Mouse (Mus musculus) ES-E14 (cell line): ENCODE results near the gene BC034090.

Source experiments
- CHD2 ChIP-seq: IDR thresholded peaks from 2 replicates; pipeline ENCODE4 v1.6.1; 2014; ENCODE audit warnings: mild to moderate bottlenecking, low read depth, low read length, inconsistent platforms
- HCFC1 ChIP-seq: IDR thresholded peaks from 2 replicates; pipeline ENCODE4 v1.6.1; 2012; ENCODE audit warnings: low read length, inconsistent platforms, borderline replicate concordance; ENCODE audit not compliant: insufficient read depth
- MAFK ChIP-seq: IDR thresholded peaks from 2 replicates; pipeline ENCODE4 v1.6.1; 2014; ENCODE audit warnings: mild to moderate bottlenecking, low read depth, low read length, inconsistent platforms; ENCODE audit not compliant: insufficient read depth
- ZC3H11A ChIP-seq: IDR thresholded peaks from 2 replicates; pipeline ENCODE4 v1.6.1; 2012; ENCODE audit warnings: low read depth, mild to moderate bottlenecking, inconsistent platforms, low read length, borderline replicate concordance
- ZNF384 ChIP-seq: IDR thresholded peaks from 2 replicates; pipeline ENCODE4 v1.6.1; 2012; ENCODE audit warnings: low read depth, low read length, inconsistent platforms

DNA sequence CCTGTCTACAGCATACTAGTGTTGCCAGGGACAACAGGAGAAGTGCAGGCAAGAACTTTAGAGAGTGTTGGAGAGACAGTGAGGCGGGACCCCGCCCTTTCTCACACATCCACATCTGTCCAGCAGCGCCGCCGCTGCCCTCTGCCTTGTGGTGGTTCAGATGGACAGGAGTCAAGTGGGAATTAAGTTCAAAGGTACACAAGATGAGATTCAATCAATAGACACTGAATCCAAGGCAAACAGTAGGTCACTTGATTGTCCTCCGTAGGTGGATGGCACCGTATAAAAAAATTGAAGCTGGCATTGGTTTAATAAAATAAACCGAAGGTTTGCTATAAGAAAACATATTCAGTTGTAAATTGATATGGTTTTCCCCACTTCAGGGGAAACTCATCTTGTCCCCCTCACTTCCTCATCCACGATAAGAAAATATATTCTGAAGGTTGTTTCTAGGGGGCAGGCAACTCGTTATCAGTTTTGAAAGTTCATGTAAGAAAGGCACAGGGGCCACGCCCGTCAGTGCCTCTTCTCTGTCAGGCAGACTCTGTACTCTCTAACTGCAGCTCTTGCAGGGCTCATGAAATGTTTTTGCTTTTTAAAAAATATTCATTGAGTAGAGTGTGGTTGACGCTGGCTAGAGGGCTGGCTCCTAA, 32.3 kb upstream of the BC034090 start:
- TF ChIP-seq ZC3H11A = no peak
- no peak for TF ChIP-seq CHD2
- no peak for TF ChIP-seq ZNF384
- TF ChIP-seq MAFK = no peak
- TF ChIP-seq HCFC1 = no peak
